Mouse (Mus musculus) gastrocnemius, postnatal 36 days (tissue): Measurements from ENCODE around the gene Ttc25. TPM values are rescaled to one million over a fixed set of nuclear protein-coding genes. Genes with fewer than 3 reads are reported as not detected.

Experiments
- total RNA-seq, 2 experiments: library from RNA; stranded (reverse); gene quantifications; 2 replicates each; pipeline ENCODE4 v1.2.3; 2021

Ttc25 gene
- total RNA-seq, 2 experiments from 2014 or later = 0.10 to 0.54 TPM

Other genes with a start within 250 kb of the Ttc25 start
- 1,000 to 10,000 TPM in 1 of 2 experiments, 100 to 1,000 TPM in 1; 947 to 1,138 TPM for gene Eif1, start 225.7 kb upstream of the Ttc25 start, total RNA-seq
- gene Gast, start 211.2 kb upstream of the Ttc25 start, total RNA-seq = not detected
- gene Hap1, start 189.5 kb upstream of the Ttc25 start, total RNA-seq = under 1 TPM in 1 of 2 experiments, not detected in 1; 0.23 TPM
- 10 to 100 TPM; 73.8 to 80.2 TPM for gene Jup, start 147.8 kb upstream of the Ttc25 start, total RNA-seq
- gene P3h4, start 130.8 kb upstream of the Ttc25 start, total RNA-seq = 1 to 10 TPM; 3.6 to 4.1 TPM
- 1 to 10 TPM; 5.1 to 6.5 TPM for gene Fkbp10, start 129.9 kb upstream of the Ttc25 start, total RNA-seq
- gene Nt5c3b, start 103.8 kb upstream of the Ttc25 start, total RNA-seq = 1 to 10 TPM; 7.5 to 8.1 TPM
- gene Klhl10, start 103.7 kb upstream of the Ttc25 start, total RNA-seq = under 1 TPM; 0.22 to 0.26 TPM
- gene Klhl11, start 72.9 kb upstream of the Ttc25 start, total RNA-seq = 1 to 10 TPM; 3.3 to 3.7 TPM
- 10 to 100 TPM; 10.4 to 13.6 TPM for gene Acly, start 17.6 kb upstream of the Ttc25 start, total RNA-seq
- 1 to 10 TPM; 4.3 to 7.3 TPM for gene Cnp, start 29.3 kb downstream of the Ttc25 start, total RNA-seq
- gene Nkiras2, start 73.6 kb downstream of the Ttc25 start, total RNA-seq = 10 to 100 TPM; 18.6 to 19.1 TPM
- gene Dnajc7, start 74.6 kb downstream of the Ttc25 start, total RNA-seq = 100 to 1,000 TPM; 105 to 110 TPM
- gene Zfp385c, start 146.8 kb downstream of the Ttc25 start, total RNA-seq = under 1 TPM; 0.25 to 0.38 TPM
- 1 to 10 TPM; 1.0 to 1.1 TPM for gene Dhx58, start 158.7 kb downstream of the Ttc25 start, total RNA-seq
- 10 to 100 TPM; 10.4 to 10.9 TPM for gene Kat2a, start 166.9 kb downstream of the Ttc25 start, total RNA-seq
- not detected for gene Hspb9, start 168.2 kb downstream of the Ttc25 start, total RNA-seq
- 10 to 100 TPM; 35.0 to 44.5 TPM for gene Rab5c, start 192.6 kb downstream of the Ttc25 start, total RNA-seq
- gene Kcnh4, start 214.3 kb downstream of the Ttc25 start, total RNA-seq = not detected
- gene Hcrt, start 217.3 kb downstream of the Ttc25 start, total RNA-seq = not detected
- gene Ghdc, start 225.3 kb downstream of the Ttc25 start, total RNA-seq = 1 to 10 TPM; 4.4 to 5.0 TPM